Mouse (Mus musculus) heart, embryonic 12.5 days (tissue): ENCODE measurements around the gene Gm8220. TPM values are rescaled to one million over a fixed set of nuclear protein-coding genes. Genes with fewer than 3 reads are reported as not detected.
"Not testable (repeated sequence)": the region's sequence is repeated elsewhere in the genome, so short reads cannot be mapped to it uniquely, and the experiment has no call there.

ENCODE experiments used
- ATAC-seq: fragments of 200-750 bp; cut with Nextera tagmentation; 2 replicates; pipeline ENCODE4 v1.8.0; 2017; ENCODE audit warnings: moderate TSS enrichment, moderate library complexity; ENCODE audit not compliant: insufficient number of reproducible peaks, low FRiP score
- H3K27ac ChIP-seq: fragments of 300-500 bp; sonication (generic); 2 replicates; pipeline ENCODE4 v1.5.1; 2016; ENCODE audit warnings: mild to moderate bottlenecking, moderate library complexity; ENCODE audit not compliant: poor library complexity, severe bottlenecking
- H3K27me3 ChIP-seq: fragments of 300-500 bp; sonication (generic); replicated peaks from 2 replicates; pipeline ENCODE4 v1.6.1; 2016; ENCODE audit warnings: mild to moderate bottlenecking, moderate library complexity
- H3K36me3 ChIP-seq: fragments of 300-500 bp; sonication (generic); 2 replicates; pipeline ENCODE4 v1.6.1; 2016; ENCODE audit warnings: mild to moderate bottlenecking, moderate library complexity
- H3K4me1 ChIP-seq: fragments of 300-500 bp; sonication (generic); replicated peaks from 2 replicates; pipeline ENCODE4 v1.6.1; 2016; ENCODE audit warnings: mild to moderate bottlenecking
- H3K4me2 ChIP-seq: fragments of 300-500 bp; sonication (generic); 2 replicates; pipeline ENCODE4 v1.6.1; 2016; ENCODE audit warnings: mild to moderate bottlenecking, moderate library complexity
- H3K4me3 ChIP-seq: fragments of 300-500 bp; sonication (generic); 2 replicates; pipeline ENCODE4 v1.5.1; 2016; ENCODE audit warnings: mild to moderate bottlenecking
- H3K9ac ChIP-seq: fragments of 300-500 bp; sonication (generic); 2 replicates; pipeline ENCODE4 v1.6.1; 2016; ENCODE audit warnings: mild to moderate bottlenecking, moderate library complexity
- H3K9me3 ChIP-seq: fragments of 300-500 bp; sonication (generic); replicated peaks from 2 replicates; pipeline ENCODE4 v1.6.1; 2016; ENCODE audit warnings: mild to moderate bottlenecking, moderate library complexity
- WGBS: fragments of 180-500 bp; shearing (Covaris S2); methylation state at CpG from one replicate; pipeline ENCODE4 v1.1.7; 2016; 5-methylcytosine and 5-hydroxymethylcytosine counted together
- polyA plus RNA-seq: library from polyadenylated mRNA; unstranded; fragments of >200 nt; fragmentation: Nextera tagmentation; extraction: Ambion mirVana; gene quantifications from 2 replicates; pipeline ENCODE4 v1.2.1, GENCODE M21; 2016

Gm8220 gene
- polyA plus RNA-seq: not detected in 2 replicates

DNA sequence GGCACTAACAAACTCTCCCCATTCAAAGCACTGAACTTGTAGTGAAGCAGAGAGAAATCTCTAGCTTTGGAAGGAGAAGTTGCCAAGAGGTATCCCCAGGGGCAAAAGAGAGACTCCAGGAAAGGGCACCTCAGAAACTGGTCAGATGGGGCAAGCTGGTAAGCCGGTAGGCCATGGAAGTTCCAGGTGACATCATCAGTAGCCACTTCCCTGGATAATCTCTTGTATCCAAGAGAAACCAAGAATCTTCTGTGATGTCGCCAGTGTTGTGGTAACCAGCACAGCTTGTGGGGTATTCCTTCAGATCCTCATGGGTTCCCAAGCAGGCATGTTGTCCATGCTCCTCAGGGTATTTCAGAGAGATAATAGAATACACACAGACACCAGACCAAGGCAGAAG lies at the start of gene Gm8220:
Gene Gm8220 (plus strand): TSS at position 301 of the 400 bp plus-strand sequence.
- not testable (repeated sequence) for H3K36me3 ChIP-seq, H3K9ac ChIP-seq, H3K4me3 ChIP-seq, H3K27ac ChIP-seq, ATAC-seq, H3K27me3 ChIP-seq, H3K4me2 ChIP-seq, H3K9me3 ChIP-seq, H3K4me1 ChIP-seq
- 74% methylated on average over 2 of the region's 2 CpGs for WGBS

- Histone ChIP-seq H3K4me1 (no peaks in the 10 kb centered on the region), H3K9me3 (peaks cover 20% of the 10 kb centered on the region; the same call in 1 of the 2 replicates), H3K36me3 (no peaks in the 10 kb centered on the region), H3K4me2 (no peak overlapping the region), H3K4me3 (no peak overlapping the region), H3K27ac (no peak overlapping the region), H3K27me3 (no peaks in the 10 kb centered on the region), H3K9ac (no peak overlapping the region)
- no peak for ATAC-seq
- 84% methylated on average over 16 of the region's 16 CpGs for WGBS
These were observed 37.3 kb upstream of the Gm8220 start for GRCm38 (mm10) chr14:44248039-44248438.

GRCm38 (mm10) chr14:44312049-44312448 lies 26.7 kb downstream of the Gm8220 start:
- H3K4me3 ChIP-seq, ATAC-seq, H3K9ac ChIP-seq, H3K27ac ChIP-seq, H3K4me1 ChIP-seq, H3K9me3 ChIP-seq, H3K36me3 ChIP-seq, H3K4me2 ChIP-seq, H3K27me3 ChIP-seq: not testable (repeated sequence)
- WGBS: 65% methylated on average over 4 of the region's 4 CpGs

- WGBS: no CpG with 5 or more reads among the region's 2 CpGs
- not testable (repeated sequence) for H3K4me2 ChIP-seq, H3K36me3 ChIP-seq, H3K27me3 ChIP-seq, H3K27ac ChIP-seq, H3K9ac ChIP-seq, ATAC-seq, H3K9me3 ChIP-seq, H3K4me1 ChIP-seq, H3K4me3 ChIP-seq
These were observed 53.1 kb downstream of the Gm8220 start, which contains the start of gene Gm5930 for GRCm38 (mm10) chr14:44338484-44338883. Gene Gm5930 (minus strand): TSS chr14:44338584.

Other genes with a start within 250 kb of the Gm8220 start
- not detected in 2 replicates for gene Ear2, start 182.9 kb upstream of the Gm8220 start, polyA plus RNA-seq
- not detected in 2 replicates for gene Gm3327, start 161.7 kb upstream of the Gm8220 start, polyA plus RNA-seq
- not detected in 2 replicates for gene Gm8212, start 87.9 kb upstream of the Gm8220 start, polyA plus RNA-seq
- not detected in 2 replicates for gene 4930503E14Rik, start 72.3 kb upstream of the Gm8220 start, polyA plus RNA-seq
- not detected in 2 replicates for gene Gm5930, start 53.0 kb downstream of the Gm8220 start, polyA plus RNA-seq
- gene Gm8229, start 79.8 kb downstream of the Gm8220 start, polyA plus RNA-seq: not detected in 2 replicates
- not detected in 2 replicates for gene Gm3371, start 125.1 kb downstream of the Gm8220 start, polyA plus RNA-seq
- not detected in 2 replicates for gene Gm8232, start 148.1 kb downstream of the Gm8220 start, polyA plus RNA-seq
- not detected in 2 replicates for gene BC061237, start 206.9 kb downstream of the Gm8220 start, polyA plus RNA-seq
- gene Gm17093, start 232.7 kb downstream of the Gm8220 start, polyA plus RNA-seq: not detected in 2 replicates